Mouse (Mus musculus) hindbrain, embryonic 15.5 days (tissue): ENCODE data around the gene Dazap1. TPM values are rescaled to one million over a fixed set of nuclear protein-coding genes. Genes with fewer than 3 reads are reported as not detected.
A peak's percentile ranks its signal among the peaks of the same experiment; 100 is the strongest.

Experiments
- ATAC-seq: fragments of 200-750 bp; cut with Nextera tagmentation; 2 replicates; pipeline ENCODE4 v1.8.0; 2017; ENCODE audit warnings: low read depth, moderate number of reproducible peaks, moderate TSS enrichment; ENCODE audit not compliant: low FRiP score
- H3K27ac ChIP-seq: fragments of 300-500 bp; sonication (generic); replicated peaks from 2 replicates; pipeline ENCODE4 v1.5.1; 2015; ENCODE audit warnings: mild to moderate bottlenecking, inconsistent platforms
- H3K27me3 ChIP-seq: fragments of 300-500 bp; sonication (generic); 2 replicates; pipeline ENCODE4 v1.6.1; 2015; ENCODE audit warnings: control low read depth, inconsistent platforms
- H3K36me3 ChIP-seq: fragments of 300-500 bp; sonication (generic); 2 replicates; pipeline ENCODE4 v1.6.1; 2015; ENCODE audit warnings: control low read depth, inconsistent platforms
- H3K4me1 ChIP-seq: fragments of 300-500 bp; sonication (generic); replicated peaks from 2 replicates; pipeline ENCODE4 v1.6.1; 2015; ENCODE audit warnings: control low read depth, inconsistent platforms
- H3K4me2 ChIP-seq: fragments of 300-500 bp; sonication (generic); 2 replicates; pipeline ENCODE4 v1.6.1; 2015; ENCODE audit warnings: moderate library complexity, mild to moderate bottlenecking, inconsistent platforms
- H3K4me3 ChIP-seq: fragments of 300-500 bp; sonication (generic); 2 replicates; pipeline ENCODE4 v1.5.1; 2015; ENCODE audit warnings: mild to moderate bottlenecking, inconsistent platforms
- H3K9ac ChIP-seq: fragments of 300-500 bp; sonication (generic); 2 replicates; pipeline ENCODE4 v1.6.1; 2015; ENCODE audit warnings: inconsistent platforms
- H3K9me3 ChIP-seq: fragments of 300-500 bp; sonication (generic); 2 replicates; pipeline ENCODE4 v1.6.1; 2016; ENCODE audit warnings: control low read depth, inconsistent platforms
- WGBS: fragments of 180-500 bp; shearing (Covaris S2); methylation state at CpG from one replicate; pipeline ENCODE4 v1.1.7; 2015; 5-methylcytosine and 5-hydroxymethylcytosine counted together
- polyA plus RNA-seq: library from polyadenylated mRNA; unstranded; fragments of >200 nt; fragmentation: Nextera tagmentation; extraction: Ambion mirVana; gene quantifications from 2 replicates; pipeline ENCODE4 v1.2.1, GENCODE M21; 2015

Gene Dazap1
- polyA plus RNA-seq, 1 experiment from 2014 or later: 51.3 TPM

GRCm38 (mm10) chr10:80322811-80323211 is 61.5 kb downstream of the Dazap1 start:
- WGBS: 3% methylated on average over 28 of the region's 28 CpGs
- 0 out of 2 replicates have a peak, but pooled peaks have one; percentile 3 for ATAC-seq

GRCm38 (mm10) chr10:80323261-80324119 is 62.2 kb downstream of the Dazap1 start:
- Histone ChIP-seq H3K27me3 (no peaks in the 10 kb centered on the region), H3K9me3 (no peaks in the 10 kb centered on the region), H3K4me1 (peaks cover 26% of the 10 kb centered on the region), H3K36me3 (no peaks in the 10 kb centered on the region), H3K27ac (no peak overlapping the region; the same call in 1 of the 2 replicates), H3K4me2 (peak overlapping the region; percentile 93), H3K4me3 (peak overlapping the region; percentile 50), H3K9ac (peak overlapping the region; percentile 51)
- WGBS: 1% methylated on average over 46 of the region's 46 CpGs
- 0 out of 2 replicates have a peak, but pooled peaks have one; percentile 9 for ATAC-seq

More at GRCm38 (mm10) chr10:80322811-80323211, 61.5 kb downstream of the Dazap1 start:
- H3K36me3 ChIP-seq: peaks cover 1% of the 10 kb centered on the region; the same call in 1 of the 2 replicates
- no peaks in the 10 kb centered on the region for H3K27me3 ChIP-seq
- peaks cover 28% of the 10 kb centered on the region for H3K4me1 ChIP-seq
- peak overlapping the region; percentile 50 for H3K4me3 ChIP-seq
- peak overlapping the region; percentile 93 for H3K4me2 ChIP-seq
- peak overlapping the region; percentile 51 for H3K9ac ChIP-seq
- H3K9me3 ChIP-seq: no peaks in the 10 kb centered on the region
- no peak overlapping the region for H3K27ac ChIP-seq

- H3K9ac ChIP-seq: no peak overlapping the region
- H3K36me3 ChIP-seq: no peaks in the 10 kb centered on the region
- H3K4me3 ChIP-seq: no peak overlapping the region
- 73% methylated on average over 17 of the region's 17 CpGs for WGBS
- 0 out of 2 replicates have a peak overlapping the region, but pooled peaks have one; percentile 93 for H3K4me2 ChIP-seq
- ATAC-seq: no peak
- no peak overlapping the region for H3K27ac ChIP-seq
- H3K27me3 ChIP-seq: no peaks in the 10 kb centered on the region
- H3K9me3 ChIP-seq: no peaks in the 10 kb centered on the region
- H3K4me1 ChIP-seq: peaks cover 22% of the 10 kb centered on the region
Observed at GRCm38 (mm10) chr10:80324120-80325037, 63.1 kb downstream of the Dazap1 start.

GRCm38 (mm10) chr10:80325045-80325444 is 63.8 kb downstream of the Dazap1 start:
- 82% methylated on average over 21 of the region's 21 CpGs for WGBS
- no peak for ATAC-seq
- H3K36me3 ChIP-seq: no peaks in the 10 kb centered on the region
- H3K4me2 ChIP-seq: no peak overlapping the region
- peaks cover 16% of the 10 kb centered on the region for H3K4me1 ChIP-seq
- H3K9ac ChIP-seq: no peak overlapping the region
- H3K27me3 ChIP-seq: no peaks in the 10 kb centered on the region
- no peak overlapping the region for H3K27ac ChIP-seq
- H3K9me3 ChIP-seq: no peaks in the 10 kb centered on the region
- H3K4me3 ChIP-seq: no peak overlapping the region

GRCm38 (mm10) chr10:80329273-80330081 is 68.2 kb downstream of the Dazap1 start, which contains the start of the genes Pcsk4 and Reep6:
TSS of gene Pcsk4 (minus strand) at chr10:80329498.
TSS of gene Reep6 (plus strand) at chr10:80329953.
- Histone ChIP-seq H3K27ac (no peak within 1 kb of the TSS), H3K4me2 (peak within 1 kb of the TSS; percentile 91), H3K36me3 (no peaks in the 10 kb centered on the region), H3K27me3 (no peaks in the 10 kb centered on the region), H3K4me1 (peaks cover 12% of the 10 kb centered on the region), H3K9ac (peak within 1 kb of the TSS; percentile 45), H3K9me3 (no peaks in the 10 kb centered on the region), H3K4me3 (peak within 1 kb of the TSS; percentile 50)
- WGBS: 6% methylated on average over 35 of the region's 36 CpGs
- ATAC-seq: peak; percentile 94

- Histone ChIP-seq H3K4me1 (peaks cover 12% of the 10 kb centered on the region), H3K4me3 (peak overlapping the region; percentile 50), H3K9ac (peak overlapping the region; percentile 45), H3K4me2 (peak overlapping the region; percentile 91), H3K27me3 (no peaks in the 10 kb centered on the region), H3K27ac (no peak overlapping the region), H3K9me3 (no peaks in the 10 kb centered on the region), H3K36me3 (no peaks in the 10 kb centered on the region)
- ATAC-seq: no peak
- WGBS: 3% methylated on average over 37 of the region's 41 CpGs
Observed at GRCm38 (mm10) chr10:80330084-80330483, 68.8 kb downstream of the Dazap1 start.

GRCm38 (mm10) chr10:80330888-80331287 is 69.6 kb downstream of the Dazap1 start:
- Histone ChIP-seq H3K9ac (no peak overlapping the region), H3K9me3 (no peaks in the 10 kb centered on the region), H3K4me3 (peak overlapping the region; percentile 50; the same call in 1 of the 2 replicates), H3K4me2 (peak overlapping the region; percentile 91), H3K27me3 (no peaks in the 10 kb centered on the region), H3K36me3 (no peaks in the 10 kb centered on the region), H3K4me1 (peaks cover 12% of the 10 kb centered on the region), H3K27ac (no peak overlapping the region)
- no peak for ATAC-seq
- 75% methylated on average over 2 of the region's 2 CpGs for WGBS

- Histone ChIP-seq H3K4me2 (no peak overlapping the region), H3K27me3 (no peaks in the 10 kb centered on the region), H3K4me1 (peaks cover 12% of the 10 kb centered on the region), H3K27ac (no peak overlapping the region), H3K4me3 (no peak overlapping the region), H3K36me3 (no peaks in the 10 kb centered on the region), H3K9me3 (no peaks in the 10 kb centered on the region), H3K9ac (no peak overlapping the region)
- ATAC-seq: no peak
- WGBS: 75% methylated on average over 10 of the region's 10 CpGs
Observed at GRCm38 (mm10) chr10:80331636-80332524, 70.6 kb downstream of the Dazap1 start.

GRCm38 (mm10) chr10:80332525-80332989 is 71.3 kb downstream of the Dazap1 start:
- Histone ChIP-seq H3K27ac (no peak overlapping the region), H3K4me2 (no peak overlapping the region), H3K9me3 (no peaks in the 10 kb centered on the region), H3K9ac (no peak overlapping the region), H3K27me3 (no peaks in the 10 kb centered on the region), H3K36me3 (no peaks in the 10 kb centered on the region), H3K4me3 (no peak overlapping the region), H3K4me1 (peaks cover 12% of the 10 kb centered on the region)
- ATAC-seq: no peak
- 81% methylated on average over 5 of the region's 5 CpGs for WGBS

- no peaks in the 10 kb centered on the region for H3K36me3 ChIP-seq
- no peak for ATAC-seq
- 91% methylated on average over 12 of the region's 12 CpGs for WGBS
- H3K4me2 ChIP-seq: no peak overlapping the region
- no peak overlapping the region for H3K9ac ChIP-seq
- peaks cover 11% of the 10 kb centered on the region for H3K27me3 ChIP-seq
- H3K4me3 ChIP-seq: no peak overlapping the region
- no peaks in the 10 kb centered on the region; the same call in 1 of the 2 replicates for H3K4me1 ChIP-seq
- no peak overlapping the region for H3K27ac ChIP-seq
- H3K9me3 ChIP-seq: no peaks in the 10 kb centered on the region
Observed at GRCm38 (mm10) chr10:80336263-80336662, 75.0 kb downstream of the Dazap1 start.
